Comparison of ENCODE assay signal across 9 mouse cellular contexts in the genomic region with DNA sequence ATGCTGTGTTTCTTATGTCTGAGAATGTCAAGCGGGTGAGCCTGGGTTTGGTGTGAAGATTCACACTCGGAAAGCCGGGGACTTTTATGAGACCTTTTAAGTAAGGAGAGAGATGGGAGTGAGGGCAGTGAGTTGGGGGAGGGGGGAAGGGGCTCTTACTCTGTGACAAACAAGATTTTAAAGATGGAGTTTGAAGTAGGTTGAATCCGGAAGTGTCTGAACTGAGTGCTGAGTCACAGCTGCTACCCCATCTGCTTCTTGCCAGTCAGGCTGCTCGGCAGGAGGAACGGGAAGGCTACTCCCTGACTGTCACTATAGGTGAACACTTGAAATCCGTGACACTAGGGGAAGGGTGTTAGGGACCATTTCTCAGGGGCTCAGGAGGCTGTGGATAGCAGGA. TPM values are rescaled to one million over a fixed set of nuclear protein-coding genes. Genes with fewer than 3 reads are reported as not detected.
DNase-seq lines count a peak whose midpoint lies in the region; ATAC-seq lines count a peak whose summit lies in the region.
"Had no signal": no experiment of that assay in that cellular context is flagged by ENCODE, and none has a peak within 500 bp of the region (broad histone marks: within the 10 kb centered on the region; RNA-seq: fewer than 3 reads in every experiment).

No protein-coding gene starts in this region.

- H3K4me2 ChIP-seq in forebrain, embryonic 13.5 days = 0 out of 2 replicates have a peak overlapping the region, but pooled peaks have one; percentile 7
- no peak overlapping the region for H3K4me2 ChIP-seq in neural tube, embryonic 15.5 days

- no peak for ATAC-seq in CD4-positive, CD25-positive, alpha-beta regulatory T cell, adult 4 months
- ATAC-seq in forebrain, embryonic 13.5 days = peak; percentile 79
- ATAC-seq in neural tube, embryonic 15.5 days (ENCODE audit: low FRiP score) = no peak; the same call in 1 of the 2 replicates

- peak; percentile 2 for DNase-seq in CD4-positive, CD25-positive, alpha-beta regulatory T cell, adult 2 months (ENCODE audit: low read depth, low spot score)
- peak; percentile 41 to 63 for DNase-seq in left cerebral cortex, postnatal 14 days (ENCODE audit: low spot score in 2 of 2)
- DNase-seq in heart, adult 8-10 months (ENCODE audit: low spot score) = no peak
- no peak for DNase-seq in gastrocnemius, postnatal 4 days (ENCODE audit: low spot score in 2 of 2)
- DNase-seq in lung, postnatal 4 days = no peak
- DNase-seq: adrenal gland, adult 2 months had no signal

- no peaks in the 10 kb centered on the region for H3K27me3 ChIP-seq in forebrain, embryonic 13.5 days
- no peaks in the 10 kb centered on the region for H3K27me3 ChIP-seq in neural tube, embryonic 15.5 days (replicated peaks)

- H3K27ac ChIP-seq in forebrain, embryonic 13.5 days = no peak overlapping the region
- 0 out of 2 replicates have a peak overlapping the region, but pooled peaks have one; percentile 37 for H3K27ac ChIP-seq in neural tube, embryonic 15.5 days (replicated peaks)

- no peak overlapping the region for H3K9ac ChIP-seq in forebrain, embryonic 13.5 days
- H3K9ac ChIP-seq in neural tube, embryonic 15.5 days (replicated peaks) = no peak overlapping the region

- no peaks in the 10 kb centered on the region for H3K9me3 ChIP-seq in forebrain, embryonic 13.5 days (replicated peaks)
- no peaks in the 10 kb centered on the region for H3K9me3 ChIP-seq in neural tube, embryonic 15.5 days (replicated peaks)

- H3K4me1 ChIP-seq in forebrain, embryonic 13.5 days = peaks cover 19% of the 10 kb centered on the region
- H3K4me1 ChIP-seq in neural tube, embryonic 15.5 days = peaks cover 16% of the 10 kb centered on the region

- intact Hi-C loops in left cerebral cortex, postnatal 14 days (cut with DNase I) = no loop called here

- WGBS in forebrain, embryonic 13.5 days = 22% methylated on average over 7 of the region's 7 CpGs
- 11% methylated on average over 7 of the region's 7 CpGs for WGBS in neural tube, embryonic 15.5 days

- no peak overlapping the region for H3K4me3 ChIP-seq in forebrain, embryonic 13.5 days
- no peak overlapping the region for H3K4me3 ChIP-seq in neural tube, embryonic 15.5 days (replicated peaks)

- no peaks in the 10 kb centered on the region for H3K36me3 ChIP-seq in forebrain, embryonic 13.5 days (ENCODE audit: poor library complexity, severe bottlenecking)
- no peaks in the 10 kb centered on the region for H3K36me3 ChIP-seq in neural tube, embryonic 15.5 days

RNA-seq across cellular contexts. Expression of a gene that starts 33.7 kb away (rescaled TPM):
- polyA plus RNA-seq in CD4-positive, CD25-positive, alpha-beta regulatory T cell, adult 4 months (2017; shearing (Covaris generic)) = not detected
- polyA plus RNA-seq in forebrain, embryonic 13.5 days (2015; fragmentation: Nextera tagmentation; extraction: Ambion mirVana) = 0.28 and 0.30 TPM in 2 replicates
- under 1 TPM; 0.40 to 0.62 TPM for total RNA-seq in left cerebral cortex, postnatal 14 days (2021)
- 0.37 and 0.46 TPM in 2 replicates for polyA plus RNA-seq in neural tube, embryonic 15.5 days (2015; fragmentation: Nextera tagmentation; extraction: Ambion mirVana)
- total RNA-seq in heart, adult 8-10 months (2022) = under 1 TPM in 1 of 4 experiments, not detected in 3; 0.20 TPM
- 10 to 100 TPM; 18.4 to 22.9 TPM for total RNA-seq in gastrocnemius, postnatal 4 days (2021)

Comparison
In these comparisons a context has a peak if more than half of its experiments do, and no peak if none do; other contexts are left out.
1. DNase-seq: peak in CD4-positive, CD25-positive, alpha-beta regulatory T cell, adult 2 months (single experiment) and left cerebral cortex, postnatal 14 days (2 of 2); none in heart, adult 8-10 months (single experiment), gastrocnemius, postnatal 4 days (0 of 2) and lung, postnatal 4 days (0 of 2).
2. RNA of a gene that starts 33.7 kb away (total RNA-seq): 18.4 to 22.9 TPM in gastrocnemius, postnatal 4 days; 0.40 to 0.62 TPM in left cerebral cortex, postnatal 14 days and 0.20 TPM in heart, adult 8-10 months; every median in the first group is over 10 times any median in the second.